Mouse (Mus musculus) limb, embryonic 15.5 days (tissue): ENCODE results near the gene F2rl1. TPM values are rescaled to one million over a fixed set of nuclear protein-coding genes. Genes with fewer than 3 reads are reported as not detected.

Experiments
- ATAC-seq: fragments of 200-750 bp; cut with Nextera tagmentation; 2 replicates; pipeline ENCODE4 v1.8.0; 2017; ENCODE audit warnings: low read depth, moderate TSS enrichment; ENCODE audit not compliant: insufficient number of reproducible peaks, low FRiP score, low TSS enrichment
- H3K27ac ChIP-seq: fragments of 300-500 bp; sonication (generic); 2 replicates; pipeline ENCODE4 v1.5.1; 2015; ENCODE audit warnings: moderate library complexity, mild to moderate bottlenecking, inconsistent platforms
- H3K27me3 ChIP-seq: fragments of 300-500 bp; sonication (generic); 2 replicates; pipeline ENCODE4 v1.6.1; 2015; ENCODE audit warnings: inconsistent platforms
- H3K36me3 ChIP-seq: fragments of 300-500 bp; sonication (generic); 2 replicates; pipeline ENCODE4 v1.6.1; 2015; ENCODE audit warnings: inconsistent platforms
- H3K4me1 ChIP-seq: fragments of 300-500 bp; sonication (generic); 2 replicates; pipeline ENCODE4 v1.6.1; 2015; ENCODE audit warnings: inconsistent platforms
- H3K4me2 ChIP-seq: fragments of 300-500 bp; sonication (generic); 2 replicates; pipeline ENCODE4 v1.6.1; 2015; ENCODE audit warnings: mild to moderate bottlenecking, inconsistent platforms
- H3K4me3 ChIP-seq: fragments of 300-500 bp; sonication (generic); 2 replicates; pipeline ENCODE4 v1.5.1; 2015; ENCODE audit warnings: mild to moderate bottlenecking, inconsistent platforms
- H3K9ac ChIP-seq: fragments of 300-500 bp; sonication (generic); 2 replicates; pipeline ENCODE4 v1.6.1; 2015; ENCODE audit warnings: inconsistent platforms
- H3K9me3 ChIP-seq: fragments of 300-500 bp; sonication (generic); 2 replicates; pipeline ENCODE4 v1.6.1; 2016; ENCODE audit warnings: inconsistent platforms
- WGBS: fragments of 180-500 bp; shearing (Covaris S2); methylation state at CpG from one replicate; pipeline ENCODE4 v1.1.7; 2015; 5-methylcytosine and 5-hydroxymethylcytosine counted together
- polyA plus RNA-seq: library from polyadenylated mRNA; unstranded; fragments of >200 nt; fragmentation: Nextera tagmentation; extraction: Ambion mirVana; gene quantifications from 2 replicates; pipeline ENCODE4 v1.2.1, GENCODE M21; 2015

Gene F2rl1
- polyA plus RNA-seq, 1 experiment from 2014 or later: 5.3 TPM

DNA sequence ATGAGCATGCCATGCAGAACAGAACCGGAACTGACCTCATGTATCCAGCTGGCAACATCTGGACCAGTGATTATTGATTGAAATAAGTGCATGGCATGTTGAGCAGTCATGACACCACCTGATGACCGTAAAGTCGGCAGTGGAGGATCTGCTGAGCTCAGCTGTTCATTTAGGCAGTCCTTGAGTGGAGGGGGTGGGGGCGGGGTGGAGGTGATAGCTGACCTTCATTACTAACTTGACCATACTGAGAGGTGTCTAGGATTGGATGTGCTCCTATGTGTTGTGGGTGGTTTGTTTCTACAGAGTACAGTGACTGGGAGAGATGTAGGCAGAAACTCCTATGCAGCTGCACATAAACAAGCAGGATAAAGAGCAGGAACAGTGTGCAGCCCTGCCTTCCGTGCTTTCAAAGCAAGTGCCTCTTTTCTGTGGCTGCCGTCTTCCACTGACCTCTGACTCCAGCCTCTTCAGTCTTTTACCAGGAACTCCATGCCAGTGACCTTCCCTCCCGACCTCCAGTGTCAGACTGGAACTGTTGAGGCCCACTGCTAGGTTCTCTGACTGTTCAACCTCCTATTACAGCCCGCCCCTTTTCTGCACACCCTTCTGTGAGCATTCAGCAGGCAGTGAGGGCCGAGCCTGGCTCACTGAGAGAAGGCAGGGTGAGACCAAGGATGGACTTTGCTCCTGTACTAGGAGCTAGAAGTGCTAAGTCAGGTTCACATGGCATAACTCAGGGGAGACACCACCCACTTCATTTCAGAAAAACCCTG lies 6.4 kb upstream of the F2rl1 start:
- H3K27me3 ChIP-seq: 0 out of 2 replicates have a peak, but pooled peaks cover 4% of the 10 kb centered on the region
- 37% methylated on average over 9 of the region's 9 CpGs for WGBS
- H3K4me2 ChIP-seq: no peak overlapping the region
- H3K4me1 ChIP-seq: peaks cover 23% of the 10 kb centered on the region
- no peak for ATAC-seq
- no peaks in the 10 kb centered on the region for H3K36me3 ChIP-seq
- H3K9ac ChIP-seq: no peak overlapping the region
- H3K9me3 ChIP-seq: no peaks in the 10 kb centered on the region
- no peak overlapping the region for H3K4me3 ChIP-seq
- no peak overlapping the region for H3K27ac ChIP-seq

DNA sequence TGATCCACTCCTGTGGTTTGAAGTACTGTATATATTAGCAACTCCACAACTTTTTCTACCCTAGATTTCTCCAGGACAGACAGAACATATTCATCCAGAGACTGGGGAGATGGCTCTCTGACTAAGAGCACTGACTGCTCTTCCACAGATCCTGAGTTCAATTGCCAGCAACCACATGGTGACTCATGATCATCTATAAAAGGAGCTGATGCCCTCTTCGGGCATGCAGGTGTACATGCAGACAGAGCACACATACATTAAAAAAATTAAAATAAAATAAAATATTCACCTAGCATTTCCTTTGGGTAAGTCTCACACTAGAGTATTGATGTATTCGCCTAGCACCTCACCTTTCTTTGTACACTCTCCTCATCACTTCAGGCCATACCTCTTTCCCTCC lies 4.2 kb upstream of the F2rl1 start:
- Histone ChIP-seq H3K27ac (no peak overlapping the region), H3K27me3 (peaks cover 21% of the 10 kb centered on the region), H3K9me3 (no peaks in the 10 kb centered on the region), H3K36me3 (no peaks in the 10 kb centered on the region), H3K4me3 (no peak overlapping the region), H3K9ac (no peak overlapping the region), H3K4me1 (peaks cover 15% of the 10 kb centered on the region), H3K4me2 (no peak overlapping the region)
- 76% methylated on average over 2 of the region's 2 CpGs for WGBS
- no peak for ATAC-seq

DNA sequence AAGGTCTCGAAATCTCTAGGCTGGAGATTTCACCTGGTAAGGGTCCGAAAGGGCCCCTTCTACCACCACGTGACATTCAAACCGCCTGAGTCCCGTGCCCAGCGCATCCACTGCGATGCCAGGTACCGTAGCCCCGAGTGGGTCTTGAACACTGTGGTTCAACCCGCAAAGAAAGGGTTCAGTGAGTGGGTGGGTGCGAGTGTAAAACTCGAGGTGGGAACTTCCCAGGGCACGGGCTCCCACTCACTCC lies 678 bp downstream of the F2rl1 start:
- Histone ChIP-seq H3K4me2 (peak overlapping the region; percentile 94), H3K4me1 (peaks cover 20% of the 10 kb centered on the region), H3K36me3 (no peaks in the 10 kb centered on the region), H3K9ac (peak overlapping the region; percentile 33), H3K27me3 (peaks cover 29% of the 10 kb centered on the region), H3K4me3 (peak overlapping the region; percentile 48), H3K9me3 (no peaks in the 10 kb centered on the region), H3K27ac (no peak overlapping the region)
- 0% methylated on average over 13 of the region's 13 CpGs for WGBS
- ATAC-seq: no peak; the same call in 1 of the 2 replicates

DNA sequence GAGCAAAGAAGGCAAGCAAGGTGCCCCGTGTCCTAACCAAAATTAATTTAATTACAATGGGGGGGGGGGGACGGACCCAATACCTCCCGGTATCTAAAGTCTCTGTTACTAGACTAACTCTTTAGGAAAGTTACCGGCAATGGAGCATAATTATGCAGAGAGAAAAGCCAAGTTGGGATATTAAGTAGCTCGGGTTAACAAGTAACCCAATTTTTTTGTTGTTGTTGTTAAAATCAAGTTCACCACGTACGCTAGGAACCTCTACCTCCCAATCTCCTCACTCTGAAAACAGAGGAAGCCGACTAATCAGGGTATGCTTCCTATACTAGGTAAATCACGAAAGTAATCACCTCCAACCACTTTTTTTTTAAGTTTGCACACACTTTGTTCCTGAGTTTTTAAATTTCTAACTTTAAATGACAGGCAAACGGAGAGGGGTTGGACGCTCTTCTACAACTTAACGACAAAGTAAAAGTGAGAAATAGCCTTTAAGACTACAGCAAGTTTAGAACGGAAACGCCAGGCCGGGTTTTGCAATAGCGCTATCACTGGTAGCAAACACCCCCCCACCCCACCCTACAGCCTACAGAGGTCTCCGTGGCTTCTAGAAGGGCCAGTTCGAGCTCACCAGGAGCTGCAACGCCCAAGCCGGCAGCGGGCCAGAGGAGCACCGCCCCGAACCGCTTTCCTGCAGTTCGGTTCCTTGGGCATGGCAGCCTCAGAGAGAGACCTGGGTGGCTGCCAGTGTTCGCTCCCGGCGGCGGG lies 1.2 kb downstream of the F2rl1 start:
- Histone ChIP-seq H3K4me3 (peak overlapping the region; percentile 48), H3K9me3 (no peaks in the 10 kb centered on the region), H3K4me2 (peak overlapping the region; percentile 94), H3K27ac (no peak overlapping the region), H3K9ac (peak overlapping the region; percentile 33), H3K36me3 (no peaks in the 10 kb centered on the region), H3K4me1 (peaks cover 20% of the 10 kb centered on the region), H3K27me3 (peaks cover 29% of the 10 kb centered on the region)
- ATAC-seq: peak; percentile 5; the same call in 1 of the 2 replicates
- WGBS: 4% methylated on average over 29 of the region's 29 CpGs

DNA sequence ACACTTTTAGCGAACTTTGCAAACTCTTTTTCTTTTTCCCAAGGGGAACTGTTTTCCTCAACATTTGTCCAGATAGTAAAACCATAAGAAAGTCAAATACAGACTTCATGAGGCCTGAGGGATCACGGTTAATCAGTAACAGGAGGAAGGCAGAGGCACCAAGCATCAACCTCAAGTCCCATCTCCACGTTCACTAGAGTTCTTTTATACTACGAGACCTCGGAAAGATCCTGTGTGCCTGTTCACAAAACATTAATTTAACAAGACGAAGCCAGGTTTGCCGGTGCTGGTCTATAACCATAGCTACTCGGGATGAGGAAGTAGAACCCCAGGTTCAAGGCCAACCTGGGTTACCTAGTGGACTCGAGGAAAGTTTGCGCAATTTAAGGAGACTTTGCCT lies 2.9 kb downstream of the F2rl1 start:
- Histone ChIP-seq H3K9me3 (no peaks in the 10 kb centered on the region), H3K27ac (no peak overlapping the region), H3K9ac (no peak overlapping the region), H3K27me3 (peaks cover 29% of the 10 kb centered on the region), H3K4me2 (no peak overlapping the region), H3K4me1 (peaks cover 20% of the 10 kb centered on the region), H3K36me3 (no peaks in the 10 kb centered on the region), H3K4me3 (no peak overlapping the region)
- 79% methylated on average over 10 of the region's 10 CpGs for WGBS
- ATAC-seq: no peak

DNA sequence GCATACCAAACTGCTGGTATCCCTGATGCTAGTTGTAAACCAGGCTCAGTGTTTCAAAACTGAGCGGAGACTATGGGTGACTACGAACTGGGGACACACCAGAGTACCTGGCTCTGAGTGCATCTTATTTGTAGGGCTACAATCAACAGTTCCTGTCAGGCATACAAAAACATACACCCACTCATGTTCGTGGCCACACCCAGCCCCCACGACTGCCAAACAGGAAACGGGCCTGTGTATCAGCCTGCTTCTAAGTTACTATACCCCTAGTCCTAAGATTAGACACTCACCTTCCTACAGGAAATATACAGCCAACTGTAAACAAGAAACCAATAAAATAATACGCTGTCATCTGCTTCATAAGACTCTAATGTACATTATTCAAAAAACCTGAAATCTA lies 4.0 kb downstream of the F2rl1 start:
- Histone ChIP-seq H3K4me3 (no peak overlapping the region), H3K9me3 (no peaks in the 10 kb centered on the region), H3K4me2 (no peak overlapping the region), H3K36me3 (no peaks in the 10 kb centered on the region), H3K4me1 (peaks cover 20% of the 10 kb centered on the region), H3K27me3 (peaks cover 21% of the 10 kb centered on the region), H3K9ac (no peak overlapping the region), H3K27ac (no peak overlapping the region)
- ATAC-seq: no peak
- WGBS: 79% methylated on average over 6 of the region's 6 CpGs

DNA sequence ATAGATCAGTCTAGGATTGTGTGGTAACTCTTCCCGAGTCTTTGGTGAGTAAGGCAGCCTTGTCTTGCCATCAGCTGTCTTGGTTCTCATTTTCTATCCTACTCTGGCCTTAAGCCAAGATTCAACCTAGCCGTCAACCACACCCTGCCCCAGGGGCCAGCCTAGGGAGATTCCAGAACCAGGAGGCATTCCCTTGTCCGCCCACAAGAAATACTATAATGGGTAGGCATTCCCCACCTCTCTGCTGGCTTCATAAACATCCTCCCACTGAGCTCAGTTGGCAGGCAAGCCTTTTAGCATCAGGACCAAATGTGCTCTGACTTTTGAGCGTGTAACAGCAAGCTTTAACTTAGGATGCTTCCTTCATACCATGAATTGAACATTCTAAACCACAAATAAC lies 10.3 kb downstream of the F2rl1 start:
- H3K4me3 ChIP-seq: no peak overlapping the region
- no peaks in the 10 kb centered on the region for H3K4me1 ChIP-seq
- H3K9ac ChIP-seq: no peak overlapping the region
- no peaks in the 10 kb centered on the region for H3K27me3 ChIP-seq
- no peak overlapping the region for H3K27ac ChIP-seq
- no peaks in the 10 kb centered on the region for H3K9me3 ChIP-seq
- no peaks in the 10 kb centered on the region for H3K36me3 ChIP-seq
- ATAC-seq: no peak
- H3K4me2 ChIP-seq: no peak overlapping the region
- WGBS: 60% methylated on average over 4 of the region's 4 CpGs

DNA sequence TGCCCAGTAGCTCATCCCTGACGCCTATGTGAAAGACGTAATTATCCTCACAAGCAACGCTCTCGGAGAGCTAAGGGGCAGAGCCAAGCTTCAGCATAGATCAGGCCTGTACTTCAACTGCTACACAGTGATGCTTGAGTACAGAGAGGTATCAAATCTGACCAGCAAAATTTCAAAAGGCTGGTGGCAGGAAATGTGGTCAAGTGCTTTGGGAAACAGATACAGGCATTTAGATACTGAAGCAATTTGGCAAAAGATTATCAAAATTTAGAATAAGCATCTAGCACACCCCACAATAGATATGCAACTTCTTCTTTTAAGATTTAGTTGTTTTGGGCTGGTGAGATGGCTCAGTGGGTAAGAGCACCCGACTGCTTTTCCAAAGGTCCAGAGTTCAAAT lies 15.0 kb downstream of the F2rl1 start:
- Histone ChIP-seq H3K4me1 (no peaks in the 10 kb centered on the region), H3K36me3 (no peaks in the 10 kb centered on the region), H3K4me2 (no peak overlapping the region), H3K9me3 (no peaks in the 10 kb centered on the region), H3K9ac (no peak overlapping the region), H3K27ac (no peak overlapping the region), H3K4me3 (no peak overlapping the region), H3K27me3 (no peaks in the 10 kb centered on the region)
- WGBS: 81% methylated on average over 5 of the region's 5 CpGs
- ATAC-seq: no peak

DNA sequence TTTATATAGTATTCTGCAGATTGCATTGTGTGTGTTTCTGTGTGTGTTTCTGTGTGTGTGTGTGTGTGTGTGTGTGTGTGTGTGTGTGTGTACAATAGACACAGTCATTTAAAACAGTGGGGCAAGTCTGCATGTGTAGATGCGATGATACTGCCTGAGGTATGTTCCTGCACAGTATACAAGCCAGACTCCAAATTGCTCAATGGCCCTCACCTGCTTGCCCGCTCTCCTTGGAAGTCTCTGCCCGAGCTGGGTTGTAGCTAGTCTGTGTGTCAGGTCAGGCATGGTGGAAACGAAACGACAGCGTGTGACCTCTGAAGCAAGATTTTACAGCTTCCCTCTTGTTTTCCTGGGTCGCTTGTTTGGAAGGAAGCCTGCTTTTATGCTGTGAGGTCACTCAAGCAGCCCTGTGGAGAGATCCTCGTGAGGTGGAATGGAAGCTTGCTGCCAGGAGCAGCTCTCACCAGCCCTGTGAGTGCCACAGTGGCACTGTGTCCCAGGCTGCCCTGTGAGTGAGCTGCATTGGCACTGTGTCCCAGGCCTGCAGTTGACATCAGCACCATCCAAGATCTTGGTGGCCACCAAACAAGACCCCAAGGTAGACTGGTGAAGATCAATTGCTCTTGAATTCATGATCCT lies 21.6 kb downstream of the F2rl1 start:
- no peaks in the 10 kb centered on the region for H3K27me3 ChIP-seq
- no peaks in the 10 kb centered on the region for H3K4me1 ChIP-seq
- WGBS: 61% methylated on average over 8 of the region's 8 CpGs
- H3K9me3 ChIP-seq: no peaks in the 10 kb centered on the region
- H3K27ac ChIP-seq: no peak overlapping the region
- H3K4me2 ChIP-seq: no peak overlapping the region
- no peak overlapping the region for H3K4me3 ChIP-seq
- no peaks in the 10 kb centered on the region for H3K36me3 ChIP-seq
- ATAC-seq: no peak
- no peak overlapping the region for H3K9ac ChIP-seq

DNA sequence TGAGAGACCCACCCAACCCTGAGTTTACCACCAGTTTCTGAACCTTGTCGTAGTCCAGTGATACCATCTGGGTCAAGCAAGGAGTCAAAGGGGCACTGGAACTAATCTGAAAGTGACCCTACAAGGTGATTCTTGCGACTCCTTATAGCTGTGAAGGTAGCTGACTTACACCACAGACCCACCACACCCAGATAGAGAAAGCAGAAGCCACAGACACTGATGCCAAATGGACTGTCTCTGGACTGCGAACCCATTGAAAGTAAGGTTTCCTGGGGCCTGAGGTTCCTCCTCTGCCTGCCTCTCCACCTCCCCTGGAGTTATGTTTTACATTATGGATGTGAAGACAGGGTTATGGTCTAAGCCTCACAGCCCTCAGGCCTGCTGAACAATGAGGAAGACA lies 28.4 kb downstream of the F2rl1 start:
- H3K4me1 ChIP-seq: peaks cover 8% of the 10 kb centered on the region; the same call in 1 of the 2 replicates
- no peak overlapping the region for H3K4me3 ChIP-seq
- no peak overlapping the region for H3K27ac ChIP-seq
- ATAC-seq: no peak
- no peaks in the 10 kb centered on the region for H3K36me3 ChIP-seq
- WGBS: 83% methylated on average over 3 of the region's 3 CpGs
- no peaks in the 10 kb centered on the region for H3K9me3 ChIP-seq
- H3K9ac ChIP-seq: no peak overlapping the region
- no peak overlapping the region for H3K4me2 ChIP-seq
- H3K27me3 ChIP-seq: no peaks in the 10 kb centered on the region

DNA sequence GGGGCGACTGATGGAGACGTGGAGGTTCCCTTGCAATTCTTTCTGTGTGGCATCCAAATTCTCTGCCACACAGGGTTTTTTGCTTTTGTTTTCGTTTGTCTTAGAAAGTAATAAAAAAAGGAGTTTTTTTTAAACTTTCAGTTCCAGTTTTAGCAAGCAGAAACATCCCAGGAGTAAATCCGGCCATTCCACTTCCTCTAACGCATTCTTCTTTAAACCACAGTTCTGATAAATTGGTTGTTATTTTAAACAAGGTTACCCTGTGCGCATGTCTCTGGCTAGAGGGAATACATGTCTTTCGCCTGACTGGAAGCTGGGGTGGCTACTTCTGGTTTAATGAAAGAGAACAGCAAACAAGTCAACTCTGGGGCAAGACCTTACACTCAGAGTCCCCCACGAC lies 30.2 kb downstream of the F2rl1 start:
- no peak for ATAC-seq
- Histone ChIP-seq H3K27me3 (no peaks in the 10 kb centered on the region), H3K4me2 (no peak overlapping the region), H3K9me3 (no peaks in the 10 kb centered on the region), H3K27ac (no peak overlapping the region), H3K9ac (no peak overlapping the region), H3K4me1 (peaks cover 8% of the 10 kb centered on the region; the same call in 1 of the 2 replicates), H3K4me3 (no peak overlapping the region), H3K36me3 (no peaks in the 10 kb centered on the region)
- 54% methylated on average over 8 of the region's 8 CpGs for WGBS

DNA sequence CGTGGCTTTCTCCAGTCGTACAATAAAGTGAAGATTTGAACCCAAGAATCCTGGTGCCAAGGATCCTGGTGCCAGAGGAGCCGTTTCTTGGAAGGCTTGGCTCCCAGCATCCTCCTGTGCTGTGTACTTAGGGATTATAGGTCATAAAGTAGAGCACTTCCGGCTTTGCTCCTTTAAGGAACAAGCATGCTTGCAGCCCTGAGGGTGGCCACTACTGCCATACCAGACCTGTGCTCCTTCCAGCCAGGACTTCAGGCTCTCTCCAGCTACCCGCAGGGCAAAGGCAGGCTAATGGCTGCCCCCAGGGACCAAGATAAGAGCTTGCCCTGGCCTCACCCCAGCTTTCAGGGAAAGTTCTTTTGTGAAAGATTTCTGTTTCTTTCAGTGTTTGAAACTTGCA lies 31.7 kb downstream of the F2rl1 start:
- WGBS: 35% methylated on average over 5 of the region's 5 CpGs
- Histone ChIP-seq H3K4me1 (peaks cover 8% of the 10 kb centered on the region; the same call in 1 of the 2 replicates), H3K36me3 (no peaks in the 10 kb centered on the region), H3K9me3 (no peaks in the 10 kb centered on the region), H3K27me3 (no peaks in the 10 kb centered on the region), H3K4me3 (no peak overlapping the region), H3K9ac (no peak overlapping the region), H3K27ac (no peak overlapping the region), H3K4me2 (no peak overlapping the region)
- ATAC-seq: no peak
